Mouse (Mus musculus): ENCODE results near the gene Sympk. TPM values are rescaled to one million over a fixed set of nuclear protein-coding genes. Genes with fewer than 3 reads are reported as not detected.

Sympk gene
- total and polyA plus RNA-seq, 3 experiments, result 43.7 to 141 (median 111) TPM

DNA sequence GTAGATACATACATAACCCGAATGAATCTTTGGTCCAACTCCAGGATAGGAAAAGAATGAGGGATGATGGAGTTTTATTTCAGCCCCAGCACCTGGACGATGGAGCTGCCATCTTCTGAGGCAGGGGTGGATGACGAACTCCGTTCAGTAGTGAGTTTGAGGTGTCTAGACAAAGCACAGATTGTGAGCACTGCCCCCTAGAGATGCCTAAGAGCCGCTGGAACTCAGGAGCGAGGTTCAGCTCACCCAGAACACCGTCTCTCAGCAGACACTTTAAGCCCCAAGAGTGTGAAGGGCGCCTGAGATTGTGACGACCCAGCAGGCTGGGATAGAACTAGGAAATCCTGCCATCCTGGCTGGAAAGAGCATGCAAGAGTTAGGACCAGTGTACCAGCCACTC, 25.3 kb upstream of the Sympk start:
- peaks cover 4 to 36% of the 10 kb centered on the region in 2 experiments; a peak in 2 of 4 replicates for H3K4me1 ChIP-seq (ENCODE audit: control insufficient read depth in 1 of 2, insufficient read depth in 2 of 2)

DNA sequence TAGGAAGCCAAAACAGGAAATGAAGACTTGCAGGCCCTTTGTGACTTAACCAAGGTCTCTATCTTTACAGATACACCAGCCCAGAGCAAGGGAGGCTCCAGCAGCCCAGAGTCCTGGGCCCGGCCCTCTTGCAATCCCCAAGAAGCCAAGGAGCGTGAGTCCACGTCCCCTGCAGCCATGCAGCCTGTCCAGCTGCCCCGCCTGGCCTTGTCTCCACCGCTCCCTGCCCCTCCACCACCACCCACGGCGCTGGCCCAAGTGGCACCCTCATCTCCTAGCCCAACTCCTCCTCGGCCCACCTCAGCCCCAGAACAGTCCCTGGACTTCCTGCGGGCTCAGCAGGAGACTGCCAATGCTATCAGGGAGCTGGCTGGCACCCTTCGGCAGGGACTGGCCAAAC, 23.8 kb upstream of the Sympk start:
- Histone ChIP-seq H3K4me3 (replicated peaks in 1 of 3; ENCODE audit: low read depth in 2 of 3, low read length in 2 of 3, poor library complexity in 1 of 3) (peak overlapping the region; percentile 38 to 62 (median 59)), H3K9me3 (replicated peaks; ENCODE audit: low read length) (peaks cover 3% of the 10 kb centered on the region), H3K27ac (ENCODE audit: insufficient read depth, low read depth) (peak overlapping the region; percentile 31; the same call in 1 of the 2 replicates), H3K27me3 (replicated peaks) (no peaks in the 10 kb centered on the region), H3K36me3 (replicated peaks in 1 of 2; ENCODE audit: control insufficient read depth in 1 of 2, insufficient read depth in 1 of 2, low read length in 1 of 2) (peaks cover 8 to 40% of the 10 kb centered on the region in 2 experiments), H3K9ac (ENCODE audit: insufficient read depth, low read depth) (peak overlapping the region; percentile 73), H3K4me2 (ENCODE audit: insufficient read depth, low read depth, poor library complexity, severe bottlenecking) (peak overlapping the region; percentile 64; the same call in 1 of the 2 replicates), H3K4me1 (ENCODE audit: control insufficient read depth in 1 of 2, insufficient read depth in 2 of 2) (peaks cover 9 to 45% of the 10 kb centered on the region in 2 experiments; a peak in 2 of 4 replicates), H3K79me2 (replicated peaks; ENCODE audit: control insufficient read depth, extremely low read depth, insufficient read depth, poor library complexity, severe bottlenecking) (no peaks in the 10 kb centered on the region)
- DNase-seq (ENCODE audit: extremely low read depth), result no peak
- dilution Hi-C loops (cut with MboI; ENCODE audit: extremely low pct_ligation_motif_present, extremely low pct_unique_long_range_greater_than_20kb, low sequenced_read_pairs), result no loop called here
- in situ Hi-C loops (cut with MboI; ENCODE audit: low pct_ligation_motif_present, low pct_unique_long_range_greater_than_20kb, low sequenced_read_pairs), result no loop called here
- TF ChIP-seq EP300 (IDR thresholded peaks at IDR 0.05; ENCODE audit: low read length), result no peak
- no peak for TF ChIP-seq JUND (conservative IDR thresholded peaks at IDR 0.05; ENCODE audit: low read depth, low read length)
- no peak for TF ChIP-seq GABPA (IDR thresholded peaks at IDR 0.05; ENCODE audit: insufficient replicate concordance, low read depth, low read length)

More for the DNA sequence above, 25.3 kb upstream of the Sympk start:
- Histone ChIP-seq H3K36me3 (replicated peaks in 1 of 2; ENCODE audit: control insufficient read depth in 1 of 2, insufficient read depth in 1 of 2, low read length in 1 of 2) (peaks cover 12 to 46% of the 10 kb centered on the region in 2 experiments), H3K79me2 (replicated peaks; ENCODE audit: control insufficient read depth, extremely low read depth, insufficient read depth, poor library complexity, severe bottlenecking) (no peaks in the 10 kb centered on the region), H3K9ac (ENCODE audit: insufficient read depth, low read depth) (no peak overlapping the region), H3K27me3 (replicated peaks) (no peaks in the 10 kb centered on the region), H3K27ac (ENCODE audit: insufficient read depth, low read depth) (no peak overlapping the region), H3K4me3 (replicated peaks in 1 of 3; ENCODE audit: low read depth in 2 of 3, low read length in 2 of 3, poor library complexity in 1 of 3) (no peak overlapping the region), H3K9me3 (replicated peaks; ENCODE audit: low read length) (no peaks in the 10 kb centered on the region), H3K4me2 (ENCODE audit: insufficient read depth, low read depth, poor library complexity, severe bottlenecking) (no peak overlapping the region)
- no peak for DNase-seq (ENCODE audit: extremely low read depth)
- in situ Hi-C loops (cut with MboI; ENCODE audit: low pct_ligation_motif_present, low pct_unique_long_range_greater_than_20kb, low sequenced_read_pairs) (no loop called here), dilution Hi-C loops (cut with MboI; ENCODE audit: extremely low pct_ligation_motif_present, extremely low pct_unique_long_range_greater_than_20kb, low sequenced_read_pairs) (no loop called here)
- TF ChIP-seq CTCF (conservative IDR thresholded peaks at IDR 0.05 in 1 of 2, IDR thresholded peaks at IDR 0.05 in 1 of 2; ENCODE audit: low read depth in 2 of 2, low read length in 2 of 2), result peak in 1 of 2 experiments; percentile 42; a peak in 2 of 4 replicates
- TF ChIP-seq RAD21 (IDR thresholded peaks at IDR 0.05; ENCODE audit: low read depth, low read length), result no peak; the same call in 1 of the 2 replicates
- no peak for TF ChIP-seq NELFE (IDR thresholded peaks at IDR 0.05; ENCODE audit: low read depth, low read length)

DNA sequence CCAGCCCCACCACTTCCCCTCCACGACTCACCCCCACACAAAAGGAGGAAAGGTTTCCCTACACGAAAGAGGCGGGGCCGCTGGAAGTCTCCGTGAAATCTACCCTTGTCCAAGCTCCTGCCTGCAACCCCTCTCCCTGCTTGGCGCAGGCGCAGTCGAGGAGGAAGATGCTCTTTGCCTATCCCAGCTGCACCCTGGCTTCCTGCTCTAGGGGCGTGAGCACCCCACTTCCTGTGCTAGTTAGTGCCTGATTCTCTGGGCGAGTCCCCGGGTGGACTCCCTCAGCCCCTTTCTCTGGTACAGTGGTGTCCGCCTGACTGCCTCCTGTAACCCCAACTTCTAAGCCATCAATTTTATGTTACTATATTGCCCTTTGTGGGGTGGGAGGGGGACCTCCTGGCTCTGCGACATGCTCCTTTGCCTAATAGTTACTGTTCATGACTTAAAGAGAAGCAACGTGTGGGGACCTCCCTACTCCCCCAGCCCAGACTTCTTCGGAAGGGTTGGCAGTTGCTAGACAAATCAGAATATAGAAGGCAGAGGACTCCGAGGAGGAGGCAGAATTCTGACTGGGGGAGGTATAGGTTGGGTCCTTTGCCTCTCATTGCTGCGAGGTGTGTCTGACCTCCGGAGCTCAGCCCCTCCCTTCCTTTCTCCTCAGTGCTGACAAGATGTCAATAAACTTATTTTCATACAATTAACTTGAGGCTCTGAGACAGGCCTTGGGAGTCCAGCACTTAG, 22.9 kb upstream of the Sympk start:
- Histone ChIP-seq H3K27ac (ENCODE audit: insufficient read depth, low read depth) (peak overlapping the region; percentile 3; the same call in 1 of the 2 replicates), H3K9ac (ENCODE audit: insufficient read depth, low read depth) (peak overlapping the region; percentile 73), H3K4me1 (ENCODE audit: control insufficient read depth in 1 of 2, insufficient read depth in 2 of 2) (peaks cover 9 to 50% of the 10 kb centered on the region in 2 experiments; a peak in 2 of 4 replicates), H3K27me3 (replicated peaks) (no peaks in the 10 kb centered on the region), H3K4me3 (replicated peaks in 1 of 3; ENCODE audit: low read depth in 2 of 3, low read length in 2 of 3, poor library complexity in 1 of 3) (peak overlapping the region; percentile 49 to 62 (median 59)), H3K79me2 (replicated peaks; ENCODE audit: control insufficient read depth, extremely low read depth, insufficient read depth, poor library complexity, severe bottlenecking) (no peaks in the 10 kb centered on the region), H3K36me3 (replicated peaks in 1 of 2; ENCODE audit: control insufficient read depth in 1 of 2, insufficient read depth in 1 of 2, low read length in 1 of 2) (peaks cover 9 to 40% of the 10 kb centered on the region in 2 experiments), H3K9me3 (replicated peaks; ENCODE audit: low read length) (peaks cover 4% of the 10 kb centered on the region), H3K4me2 (ENCODE audit: insufficient read depth, low read depth, poor library complexity, severe bottlenecking) (peak overlapping the region; percentile 64)
- peak; percentile 85 for DNase-seq (ENCODE audit: extremely low read depth)
- dilution Hi-C loops (cut with MboI; ENCODE audit: extremely low pct_ligation_motif_present, extremely low pct_unique_long_range_greater_than_20kb, low sequenced_read_pairs), result no loop called here
- in situ Hi-C loops (cut with MboI; ENCODE audit: low pct_ligation_motif_present, low pct_unique_long_range_greater_than_20kb, low sequenced_read_pairs), result no loop called here
- no peak for TF ChIP-seq MEF2A (IDR thresholded peaks at IDR 0.05; ENCODE audit: borderline replicate concordance, low read depth, low read length)
- TF ChIP-seq ZNF384 (IDR thresholded peaks at IDR 0.05; ENCODE audit: low read depth, low read length), result no peak
- no peak for TF ChIP-seq PAX5 (IDR thresholded peaks at IDR 0.05; ENCODE audit: low read length)
- TF ChIP-seq TBP (conservative IDR thresholded peaks at IDR 0.05; ENCODE audit: low read depth, low read length), result 0 out of 2 replicates have a peak, but pooled peaks have one; percentile 32
- peak; percentile 84; the same call in 1 of the 2 replicates for TF ChIP-seq CHD1 (IDR thresholded peaks at IDR 0.05; ENCODE audit: low read depth, low read length)
- no peak for TF ChIP-seq GABPA (IDR thresholded peaks at IDR 0.05; ENCODE audit: insufficient replicate concordance, low read depth, low read length)
- TF ChIP-seq E2F4 (IDR thresholded peaks at IDR 0.05; ENCODE audit: insufficient replicate concordance, low read depth, low read length), result no peak
- no peak for TF ChIP-seq TCF12 (IDR thresholded peaks at IDR 0.05; ENCODE audit: low read depth, low read length)
- TF ChIP-seq ETS1 (conservative IDR thresholded peaks at IDR 0.05; ENCODE audit: low read depth, low read length), result no peak
- TF ChIP-seq UBTF (IDR thresholded peaks at IDR 0.05; ENCODE audit: low read depth, low read length), result no peak
- no peak for TF ChIP-seq ZC3H11A (IDR thresholded peaks at IDR 0.05; ENCODE audit: low read depth, low read length)
- no peak for TF ChIP-seq CTCF (conservative IDR thresholded peaks at IDR 0.05 in 1 of 2, IDR thresholded peaks at IDR 0.05 in 1 of 2; ENCODE audit: low read depth in 2 of 2, low read length in 2 of 2)
- TF ChIP-seq SIN3A (IDR thresholded peaks at IDR 0.05; ENCODE audit: low read length), result no peak; the same call in 1 of the 2 replicates
- peak; percentile 28; the same call in 1 of the 2 replicates for TF ChIP-seq MXI1 (IDR thresholded peaks at IDR 0.05; ENCODE audit: low read depth, low read length)
- TF ChIP-seq CHD2 (IDR thresholded peaks at IDR 0.05; ENCODE audit: low read length), result no peak
- no peak for TF ChIP-seq MAFK (IDR thresholded peaks at IDR 0.05; ENCODE audit: insufficient replicate concordance, low read length)
- no peak for TF ChIP-seq USF1 (IDR thresholded peaks at IDR 0.05; ENCODE audit: low read depth, low read length)
- TF ChIP-seq USF2 (conservative IDR thresholded peaks at IDR 0.05; ENCODE audit: low read depth, low read length), result no peak
- TF ChIP-seq NRF1 (IDR thresholded peaks at IDR 0.05; ENCODE audit: low read depth, low read length), result peak; percentile 81

All from CH12.LX (cell line).